Mouse (Mus musculus): ENCODE measurements around the gene Mutyh.

DNA sequence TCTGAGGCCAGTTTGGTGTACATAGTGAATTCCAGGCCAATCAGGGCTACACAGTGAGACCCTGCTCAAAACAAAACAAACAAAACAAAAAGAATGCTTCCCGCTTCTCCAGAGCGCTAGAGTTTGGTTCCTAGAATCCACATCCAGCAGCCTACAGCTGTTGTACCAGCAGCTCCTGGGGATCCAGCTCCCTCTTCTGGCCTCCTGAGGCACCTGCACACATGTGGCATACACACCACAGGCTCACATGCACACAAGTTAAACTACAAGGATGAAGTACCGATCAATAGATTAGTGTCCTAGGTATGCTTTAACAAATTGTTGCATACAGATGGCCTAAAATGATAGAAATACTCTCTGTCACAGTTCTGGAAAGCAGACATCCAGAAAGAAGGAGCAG is 36.8 kb downstream of the Mutyh start:
- TF ChIP-seq HCFC1 (IDR thresholded peaks at IDR 0.05; ENCODE audit: borderline replicate concordance, insufficient read depth, low read length) (no peak), MAFK (IDR thresholded peaks at IDR 0.05; ENCODE audit: insufficient read depth, low read depth, low read length) (no peak), CHD2 (IDR thresholded peaks at IDR 0.05; ENCODE audit: low read depth, low read length) (no peak)
